Mouse (Mus musculus): ENCODE measurements around the gene Pdik1l.

Pdik1l gene

GRCm38 (mm10) chr4:134237582-134238278 is 50.0 kb downstream of the Pdik1l start:
- no peak for DNase-seq (ENCODE audit: low spot score)

- no peak for DNase-seq (ENCODE audit: low spot score)
Observed at GRCm38 (mm10) chr4:134234876-134235275, 52.8 kb downstream of the Pdik1l start.

GRCm38 (mm10) chr4:134230431-134230830 is 57.3 kb downstream of the Pdik1l start:
- DNase-seq (ENCODE audit: low spot score): no peak

GRCm38 (mm10) chr4:134227194-134227593 is 60.5 kb downstream of the Pdik1l start, which contains the start of gene Catsper4:
Gene Catsper4 (minus strand): TSS chr4:134227383.
- DNase-seq (ENCODE audit: low spot score): no peak

Data from c-Kit-positive CD71-positive TER-119-positive erythroid progenitor cells, embryonic 14.5 days (primary cell).